Mouse (Mus musculus) heart, postnatal 10 days (tissue): ENCODE data around the gene Secisbp2l. TPM values are rescaled to one million over a fixed set of nuclear protein-coding genes. Genes with fewer than 3 reads are reported as not detected.
A peak's percentile ranks its signal among the peaks of the same experiment; 100 is the strongest.

Experiments used
- DNase-seq, 2 experiments: peaks; one replicate each; pipeline ENCODE4 v3.0.0; 2021
- intact Hi-C: fragments of 180-260 bp; cut with DNase I; formaldehyde crosslinking; loops from one replicate; pipeline ENCODE4 v1.15.1; 2025
- total RNA-seq, 2 experiments: library from RNA; stranded (reverse); gene quantifications; 2 replicates each; pipeline ENCODE4 v1.2.3; 2021

Secisbp2l gene
- 10 to 100 TPM; 35.2 to 35.9 TPM for total RNA-seq

DNA sequence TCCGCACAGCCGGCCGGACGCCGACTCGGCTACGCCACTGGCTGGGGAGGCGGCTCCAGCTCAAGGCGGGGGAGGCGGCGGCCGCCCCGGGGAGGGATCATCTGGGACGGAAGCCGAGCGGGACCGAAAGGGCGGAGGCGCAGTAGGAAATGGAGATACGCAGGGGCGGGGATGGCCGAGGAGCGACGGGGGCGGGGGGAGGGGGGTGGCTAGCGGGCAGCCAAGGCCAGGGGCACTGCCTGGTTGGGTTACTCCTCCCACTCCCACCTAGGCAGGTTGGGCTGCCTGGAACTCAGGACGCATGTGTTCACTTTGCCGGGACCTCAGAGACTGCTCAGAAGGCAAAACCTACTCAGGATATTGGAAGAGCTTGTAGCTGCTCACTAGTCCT lies at the start of gene Secisbp2l:
TSS of gene Secisbp2l (minus strand) at position 152 of the 391 bp plus-strand sequence.
- intact Hi-C loops: loop anchor here (2.0 to 5.0 kb wide), 2 partner anchors 76 to 110 kb away; partner anchors contain the start of genes Cops2, Eid1 and Galk2
- peak; percentile 97 for DNase-seq

- no peak for DNase-seq
- intact Hi-C loops: loop anchor here (5.0 kb wide), 1 partner anchor 168 kb away; no protein-coding TSS in a partner anchor
Observed at GRCm38 (mm10) chr2:125829924-125830323, 47.3 kb upstream of the Secisbp2l start.

DNA sequence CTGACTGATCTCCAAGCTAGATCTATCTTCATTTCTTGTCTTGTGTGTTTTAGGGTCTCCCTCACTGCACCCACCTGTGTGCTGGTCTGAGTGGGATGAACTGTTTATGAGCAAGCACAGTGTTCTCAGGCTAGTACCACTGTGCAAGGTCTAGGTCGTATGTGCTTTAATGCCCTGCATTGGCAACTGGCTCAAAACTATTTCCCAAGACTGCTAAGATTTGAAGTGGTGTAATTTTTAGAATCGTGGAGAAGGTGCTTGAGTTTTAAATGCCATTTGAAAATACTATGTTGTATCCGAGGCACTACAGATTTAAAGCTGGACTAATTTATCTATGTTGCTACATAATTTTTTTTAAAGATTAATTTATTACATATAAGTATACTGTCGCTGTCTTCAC lies 45.2 kb upstream of the Secisbp2l start:
- DNase-seq: no peak
- intact Hi-C loops: no loop called here

GRCm38 (mm10) chr2:125826201-125826600 lies 43.5 kb upstream of the Secisbp2l start:
- intact Hi-C loops: no loop called here

GRCm38 (mm10) chr2:125820397-125820796 lies 37.7 kb upstream of the Secisbp2l start:
- intact Hi-C loops: no loop called here
- no peak for DNase-seq

More at GRCm38 (mm10) chr2:125826201-125826600, 43.5 kb upstream of the Secisbp2l start:
- DNase-seq: no peak

- intact Hi-C loops: no loop called here
- DNase-seq: no peak
Observed at GRCm38 (mm10) chr2:125813972-125814595, 31.4 kb upstream of the Secisbp2l start.

- intact Hi-C loops: no loop called here
- no peak for DNase-seq
Observed at GRCm38 (mm10) chr2:125811332-125811731, 28.7 kb upstream of the Secisbp2l start.

GRCm38 (mm10) chr2:125809551-125809950 lies 26.9 kb upstream of the Secisbp2l start:
- intact Hi-C loops: no loop called here
- no peak for DNase-seq

DNA sequence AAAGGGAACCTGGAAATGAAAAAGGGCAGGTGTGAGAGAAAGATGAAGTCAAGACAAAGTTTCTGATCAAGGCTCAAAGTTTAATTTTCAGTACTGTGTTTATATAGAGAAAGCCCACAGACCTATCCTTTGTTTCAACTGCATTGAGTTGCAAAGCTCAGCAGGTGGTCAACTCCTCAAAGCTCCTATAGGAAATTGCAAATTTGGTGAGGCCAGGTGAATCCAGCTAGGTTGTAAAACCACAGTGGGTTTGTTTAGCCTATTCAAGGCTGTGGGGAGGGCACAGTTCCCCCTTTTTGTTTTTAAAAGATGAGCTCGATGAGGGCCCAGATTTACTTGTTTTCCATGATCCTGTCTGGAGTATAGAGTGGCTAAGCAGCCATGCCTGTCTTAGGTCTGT lies 23.2 kb upstream of the Secisbp2l start:
- DNase-seq: no peak
- intact Hi-C loops: no loop called here

GRCm38 (mm10) chr2:125801947-125802346 lies 19.3 kb upstream of the Secisbp2l start:
- intact Hi-C loops: no loop called here
- no peak for DNase-seq

- peak in 1 of 2 experiments; percentile 25 for DNase-seq
- intact Hi-C loops: no loop called here
Observed at GRCm38 (mm10) chr2:125801038-125801437, 18.4 kb upstream of the Secisbp2l start.

- DNase-seq: peak; percentile 26 to 45
- intact Hi-C loops: no loop called here
Observed at GRCm38 (mm10) chr2:125800428-125800827, 17.8 kb upstream of the Secisbp2l start.

DNA sequence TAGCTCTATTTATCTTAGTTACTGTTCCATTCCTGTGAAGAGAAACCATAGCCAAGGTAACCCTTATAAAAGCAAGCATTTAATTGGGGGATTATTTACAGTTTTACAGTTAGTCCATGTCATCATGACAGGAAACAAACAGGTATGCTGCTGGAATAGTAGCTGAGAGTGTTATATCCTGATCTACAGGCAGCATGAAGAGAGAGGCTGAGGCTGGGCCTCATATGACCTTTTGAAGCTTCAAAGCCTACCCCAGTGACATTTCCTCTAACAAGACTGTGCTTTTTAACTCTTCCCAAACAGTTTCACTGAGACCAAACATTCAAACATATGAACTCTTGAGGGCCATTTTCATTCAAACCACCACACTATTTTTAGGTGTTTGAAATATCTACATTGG lies 15.2 kb upstream of the Secisbp2l start:
- intact Hi-C loops: no loop called here
- DNase-seq: no peak

- no peak for DNase-seq
- intact Hi-C loops: no loop called here
Observed at GRCm38 (mm10) chr2:125795118-125795517, 12.4 kb upstream of the Secisbp2l start.

GRCm38 (mm10) chr2:125794166-125794565 lies 11.5 kb upstream of the Secisbp2l start:
- intact Hi-C loops: no loop called here
- no peak for DNase-seq

DNA sequence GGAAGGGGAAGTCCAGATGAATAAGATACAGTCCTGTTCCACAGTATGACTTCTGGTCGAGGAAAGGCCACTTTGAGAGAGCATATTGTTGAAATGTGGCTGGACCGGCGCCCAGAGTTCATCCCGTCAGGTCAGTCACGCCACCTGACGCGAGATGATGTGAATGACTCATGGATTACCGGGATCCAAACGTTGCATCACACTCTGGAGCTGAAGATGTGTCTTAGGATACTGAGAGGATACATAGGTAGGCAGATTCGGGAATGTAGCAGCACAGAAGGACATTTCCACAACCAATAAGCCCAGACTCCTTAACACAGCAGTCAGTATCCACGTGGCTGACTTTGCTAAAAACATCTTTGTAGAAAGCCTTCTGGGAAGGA lies 10.2 kb upstream of the Secisbp2l start:
- intact Hi-C loops: no loop called here
- peak in 1 of 2 experiments; percentile 27 for DNase-seq

- intact Hi-C loops: no loop called here
- DNase-seq: no peak
Observed at GRCm38 (mm10) chr2:125792144-125792878, 9.6 kb upstream of the Secisbp2l start.

DNA sequence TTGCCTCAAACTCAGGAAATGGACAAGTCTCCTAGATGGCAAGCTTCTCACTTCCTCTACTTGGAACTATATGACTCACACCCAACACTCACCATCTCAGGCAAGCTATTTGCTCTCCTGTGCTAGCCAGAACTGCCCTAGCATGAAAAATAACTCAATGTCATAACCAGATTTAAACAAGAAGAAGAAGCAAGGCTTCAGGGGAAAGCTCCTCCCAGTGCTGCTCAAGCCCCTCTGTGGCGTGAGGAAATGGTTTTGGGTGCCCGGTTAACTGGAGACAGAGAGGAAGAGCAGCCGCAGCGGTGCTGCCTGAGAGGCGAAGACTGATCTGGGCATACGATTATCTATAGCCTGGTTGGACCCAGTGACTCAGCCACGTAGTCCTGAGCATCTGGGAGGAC lies 8.8 kb upstream of the Secisbp2l start:
- DNase-seq: no peak
- intact Hi-C loops: no loop called here

- DNase-seq: no peak
- intact Hi-C loops: no loop called here
Observed at GRCm38 (mm10) chr2:125790242-125790641, 7.6 kb upstream of the Secisbp2l start.

DNA sequence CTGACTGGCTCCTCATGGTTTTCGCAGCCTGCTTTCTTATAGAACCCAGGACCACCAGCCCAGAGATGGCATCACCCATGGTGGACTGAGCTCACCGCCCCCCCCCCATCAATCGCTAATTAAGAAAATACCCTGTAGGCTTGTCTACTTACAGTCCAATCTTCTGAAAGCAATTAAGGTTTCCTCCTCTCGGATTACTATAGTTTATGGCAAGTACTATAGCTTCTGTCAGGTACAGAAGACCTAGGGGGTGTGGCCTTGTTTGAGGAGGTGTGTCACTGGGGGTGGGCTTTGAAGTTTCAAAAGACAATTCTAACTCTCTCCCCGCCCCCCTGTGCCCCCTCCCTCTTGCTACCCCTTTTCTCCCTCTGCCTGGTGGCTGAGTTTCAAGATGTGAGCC lies 6.6 kb upstream of the Secisbp2l start:
- DNase-seq: no peak
- intact Hi-C loops: no loop called here

- intact Hi-C loops: no loop called here
- DNase-seq: no peak
Observed at GRCm38 (mm10) chr2:125788785-125789184, 6.1 kb upstream of the Secisbp2l start.

DNA sequence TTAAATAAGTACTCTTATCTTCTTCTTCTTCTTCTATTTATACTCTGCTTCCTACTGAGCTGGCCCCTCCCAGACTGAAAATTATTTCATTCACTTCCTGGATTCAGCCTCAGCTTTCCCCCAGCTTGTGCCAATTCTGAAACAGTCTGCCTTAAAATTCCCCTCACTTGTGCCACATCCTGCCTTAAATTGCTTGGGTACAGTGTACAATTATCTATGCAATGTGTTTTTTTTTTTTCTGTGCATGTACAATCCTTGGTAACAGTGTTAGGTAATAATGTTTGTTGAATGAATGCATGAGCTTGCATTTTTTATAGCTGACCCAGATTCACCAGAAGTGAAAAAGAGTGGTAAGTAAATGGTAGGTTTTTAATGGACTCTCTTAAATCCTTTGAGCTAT lies 5.7 kb upstream of the Secisbp2l start:
- DNase-seq: peak in 1 of 2 experiments; percentile 10
- intact Hi-C loops: no loop called here
